Mouse (Mus musculus): Measurements from ENCODE around the gene Slco1a6. TPM values are rescaled to one million over a fixed set of nuclear protein-coding genes. Genes with fewer than 3 reads are reported as not detected.
A peak's percentile ranks its signal among the peaks of the same experiment; 100 is the strongest.
"Not testable (repeated sequence)": the region's sequence is repeated elsewhere in the genome, so short reads cannot be mapped to it uniquely, and the experiment has no call there.

The Slco1a6 gene
- total RNA-seq (2021) = 1 to 10 TPM in 1 of 2 experiments, not detected in 1; 1.2 TPM

DNA sequence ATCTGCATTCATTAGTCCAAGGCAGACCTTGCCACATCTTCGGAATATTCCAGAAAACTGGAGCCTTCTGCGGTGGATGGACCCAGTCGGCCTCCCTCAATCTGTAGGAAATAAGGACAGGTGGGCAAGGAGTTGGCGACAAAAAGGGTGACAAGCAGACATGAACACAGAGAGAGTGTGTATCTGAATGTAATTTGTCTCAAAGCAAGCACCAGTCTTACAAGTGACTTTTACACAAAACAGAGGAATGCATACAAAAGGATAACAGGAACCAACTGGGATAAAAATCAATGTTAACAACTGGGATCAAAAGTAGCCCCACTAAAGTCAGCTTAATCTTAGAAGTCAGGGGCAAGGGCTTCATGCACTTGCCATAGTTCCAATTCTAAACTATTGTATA lies at the start of gene Slco1a6:
TSS of gene Slco1a6 (minus strand) at position 101 of the 400 bp plus-strand sequence.
- DNase-seq (ENCODE audit: extremely low spot score in 1 of 2, low spot score in 2 of 2) = no peak
- intact Hi-C loops (cut with DNase I) = no loop called here

- intact Hi-C loops (cut with DNase I); DNase-seq (ENCODE audit: extremely low spot score in 1 of 2, low spot score in 2 of 2): not testable (repeated sequence)
Observed at GRCm38 (mm10) chr6:142250738-142251307, 42.5 kb upstream of the Slco1a6 start.

GRCm38 (mm10) chr6:142245065-142245464 lies 36.7 kb upstream of the Slco1a6 start:
- intact Hi-C loops (cut with DNase I) = no loop called here

DNA sequence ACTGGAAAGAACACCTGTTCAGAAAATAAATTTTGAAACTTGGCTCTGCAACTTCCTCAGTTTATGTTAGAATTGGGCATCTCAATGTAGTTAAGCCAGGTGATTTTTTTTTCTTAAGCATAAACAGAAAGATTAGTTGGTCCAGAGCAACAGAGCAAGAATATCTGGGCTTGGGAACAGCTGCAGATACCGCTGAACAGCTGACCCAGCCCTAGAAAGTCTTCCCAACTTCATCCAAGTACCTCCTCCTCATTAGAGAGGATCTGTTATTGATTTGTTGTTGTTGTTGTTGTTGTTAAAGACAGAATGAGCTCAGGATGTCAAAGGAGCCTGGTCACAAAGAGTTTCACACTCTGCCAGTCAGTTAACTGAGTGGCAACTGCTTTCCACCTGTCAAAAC lies 31.1 kb upstream of the Slco1a6 start:
- intact Hi-C loops (cut with DNase I) = no loop called here
- DNase-seq (ENCODE audit: extremely low spot score in 1 of 2, low spot score in 2 of 2) = no peak

More at GRCm38 (mm10) chr6:142245065-142245464, 36.7 kb upstream of the Slco1a6 start:
- no peak for DNase-seq (ENCODE audit: extremely low spot score in 1 of 2, low spot score in 2 of 2)

DNA sequence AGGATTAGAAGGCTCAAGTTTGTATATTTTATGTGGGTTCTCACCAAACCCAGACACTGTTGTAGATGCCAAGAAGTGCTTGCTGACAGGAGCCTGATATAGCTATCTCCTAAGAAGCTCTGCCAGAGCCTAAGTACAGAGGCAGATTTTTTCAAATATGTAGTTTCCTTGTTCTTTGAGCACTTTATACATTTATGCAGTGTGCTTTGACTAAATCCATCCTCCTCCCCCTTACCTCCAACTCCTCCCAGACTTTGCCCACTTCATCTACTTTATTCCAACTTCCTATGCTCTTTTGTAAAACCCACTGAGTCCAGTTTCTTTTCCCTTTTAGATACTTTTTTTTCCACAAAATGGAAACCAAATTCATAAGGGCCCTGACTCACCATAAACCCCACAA lies 11.8 kb upstream of the Slco1a6 start:
- intact Hi-C loops (cut with DNase I) = no loop called here
- peak in 1 of 2 experiments; percentile 1 for DNase-seq (ENCODE audit: extremely low spot score in 1 of 2, low spot score in 2 of 2)

DNA sequence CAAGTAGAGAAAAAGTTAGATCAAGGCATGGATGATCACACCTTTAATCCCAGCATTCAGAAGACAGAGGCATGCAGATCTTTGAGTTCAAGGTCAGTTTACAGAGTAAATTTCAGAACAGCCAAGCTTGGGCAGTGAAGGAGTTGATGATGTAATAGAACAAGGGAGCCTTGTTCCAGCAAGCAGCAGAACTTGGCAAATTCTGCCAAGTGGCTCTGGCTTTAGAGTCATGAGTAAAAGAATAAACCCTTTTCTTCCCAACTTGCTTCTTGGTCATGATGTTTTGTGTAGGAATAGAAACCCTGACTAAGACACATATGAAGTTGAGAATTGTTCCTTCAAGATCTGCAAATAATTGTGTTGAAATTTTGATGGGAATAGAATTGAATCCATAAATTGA lies 3.5 kb upstream of the Slco1a6 start:
- intact Hi-C loops (cut with DNase I) = no loop called here
- DNase-seq (ENCODE audit: extremely low spot score in 1 of 2, low spot score in 2 of 2) = no peak

DNA sequence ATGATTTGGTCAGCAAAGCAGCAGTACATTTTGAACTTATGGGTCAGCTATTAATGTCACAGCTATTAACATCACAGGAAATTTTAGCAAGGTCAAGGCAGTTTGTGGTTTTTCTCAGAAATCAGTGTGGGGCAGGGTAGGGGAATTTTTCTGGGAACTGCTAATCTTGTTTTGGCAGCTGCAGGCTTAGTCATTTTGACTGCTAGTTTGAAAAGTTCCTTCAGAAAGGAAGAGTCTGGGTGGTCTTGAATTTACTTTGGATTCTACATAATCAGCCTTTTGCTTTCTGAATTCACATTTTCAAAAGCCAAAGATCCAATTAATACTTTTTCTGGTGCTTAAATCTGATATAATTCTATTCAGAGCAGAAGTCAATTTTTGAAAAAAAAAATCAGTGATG lies 1.4 kb upstream of the Slco1a6 start:
- DNase-seq (ENCODE audit: extremely low spot score in 1 of 2, low spot score in 2 of 2) = no peak
- intact Hi-C loops (cut with DNase I) = no loop called here

- no peak for DNase-seq (ENCODE audit: extremely low spot score in 1 of 2, low spot score in 2 of 2)
- intact Hi-C loops (cut with DNase I) = no loop called here
Observed at GRCm38 (mm10) chr6:142200524-142200923, 7.8 kb downstream of the Slco1a6 start.

- intact Hi-C loops (cut with DNase I) = no loop called here
- no peak for DNase-seq (ENCODE audit: extremely low spot score in 1 of 2, low spot score in 2 of 2)
Observed at GRCm38 (mm10) chr6:142194245-142194644, 14.1 kb downstream of the Slco1a6 start.

GRCm38 (mm10) chr6:142191962-142192361 lies 16.4 kb downstream of the Slco1a6 start:
- intact Hi-C loops (cut with DNase I) = no loop called here
- DNase-seq (ENCODE audit: extremely low spot score in 1 of 2, low spot score in 2 of 2) = no peak

DNA sequence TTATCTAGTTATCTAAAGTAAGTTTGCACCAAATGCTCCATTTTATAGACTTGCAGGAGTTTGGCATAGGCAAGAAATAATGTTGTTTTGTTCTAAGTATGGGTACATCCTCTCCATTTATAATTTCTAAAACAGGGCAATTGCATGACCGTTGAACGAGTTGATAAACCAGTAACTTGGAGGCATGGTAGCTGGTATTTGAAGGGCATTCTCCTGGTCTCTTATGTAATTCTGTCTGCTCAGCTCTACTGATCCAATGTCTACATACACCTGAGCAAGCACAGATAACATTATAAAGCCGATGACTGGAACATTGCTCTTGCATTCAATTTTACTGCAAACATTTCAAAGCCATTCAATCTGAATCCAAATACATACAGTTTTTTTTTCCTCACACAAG lies 20.9 kb downstream of the Slco1a6 start:
- intact Hi-C loops (cut with DNase I) = no loop called here
- no peak for DNase-seq (ENCODE audit: extremely low spot score in 1 of 2, low spot score in 2 of 2)

DNA sequence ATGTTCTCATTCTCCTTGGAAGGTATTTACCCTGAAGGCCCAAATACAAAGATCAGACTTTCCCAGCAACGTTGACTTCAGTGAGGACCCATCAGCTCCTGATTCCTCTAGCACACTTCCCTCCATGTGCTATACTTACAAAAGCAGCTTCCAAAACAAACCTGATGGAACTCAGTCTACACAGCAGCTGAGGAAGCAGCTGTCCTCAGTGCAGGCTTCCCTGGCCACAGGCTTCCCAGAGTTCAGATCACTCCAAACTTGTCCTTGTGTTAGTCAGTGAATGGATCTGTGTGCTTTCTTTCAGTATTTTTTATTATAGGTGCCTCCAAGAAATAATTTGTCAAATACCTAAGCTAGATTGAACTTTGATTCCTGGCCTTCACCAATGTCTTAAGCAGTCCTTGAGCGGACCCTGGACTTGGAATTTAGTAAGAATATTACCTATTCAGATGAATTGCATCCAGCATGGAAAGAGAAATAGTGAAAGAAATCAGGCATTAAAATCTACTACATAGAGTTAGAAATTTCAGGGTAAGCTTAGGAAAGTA lies 22.4 kb downstream of the Slco1a6 start:
- intact Hi-C loops (cut with DNase I) = no loop called here
- DNase-seq (ENCODE audit: extremely low spot score in 1 of 2, low spot score in 2 of 2) = no peak

DNA sequence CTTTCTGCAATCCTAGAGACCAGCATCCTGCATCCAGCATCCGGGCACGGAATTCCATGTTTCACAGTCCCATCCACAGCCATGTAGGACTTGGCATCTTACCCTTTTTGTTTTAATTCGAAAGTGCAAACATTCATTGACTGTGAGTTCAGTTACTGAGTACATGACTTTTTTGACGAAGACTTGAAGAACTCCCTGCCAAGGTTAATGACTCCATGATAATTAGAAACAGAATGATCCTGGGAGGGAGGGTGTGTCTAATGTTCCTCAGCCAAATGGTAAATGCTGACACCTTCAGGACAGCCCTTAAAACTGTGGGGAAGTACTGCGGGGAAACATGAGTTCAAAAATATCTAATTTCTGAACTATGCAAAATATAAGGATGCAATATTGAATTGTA lies 44.9 kb downstream of the Slco1a6 start:
- intact Hi-C loops (cut with DNase I) = no loop called here
- no peak for DNase-seq (ENCODE audit: extremely low spot score in 1 of 2, low spot score in 2 of 2)

GRCm38 (mm10) chr6:142161171-142161570 lies 47.1 kb downstream of the Slco1a6 start:
- intact Hi-C loops (cut with DNase I) = no loop called here
- no peak for DNase-seq (ENCODE audit: extremely low spot score in 1 of 2, low spot score in 2 of 2)

- peak in 1 of 2 experiments; percentile 1 for DNase-seq (ENCODE audit: extremely low spot score in 1 of 2, low spot score in 2 of 2)
- intact Hi-C loops (cut with DNase I) = not testable (repeated sequence)
Observed at GRCm38 (mm10) chr6:142154081-142154480, 54.2 kb downstream of the Slco1a6 start.

- DNase-seq (ENCODE audit: extremely low spot score in 1 of 2, low spot score in 2 of 2) = no peak
- intact Hi-C loops (cut with DNase I) = no loop called here
Observed at GRCm38 (mm10) chr6:142148371-142148770, 60.0 kb downstream of the Slco1a6 start.

DNA sequence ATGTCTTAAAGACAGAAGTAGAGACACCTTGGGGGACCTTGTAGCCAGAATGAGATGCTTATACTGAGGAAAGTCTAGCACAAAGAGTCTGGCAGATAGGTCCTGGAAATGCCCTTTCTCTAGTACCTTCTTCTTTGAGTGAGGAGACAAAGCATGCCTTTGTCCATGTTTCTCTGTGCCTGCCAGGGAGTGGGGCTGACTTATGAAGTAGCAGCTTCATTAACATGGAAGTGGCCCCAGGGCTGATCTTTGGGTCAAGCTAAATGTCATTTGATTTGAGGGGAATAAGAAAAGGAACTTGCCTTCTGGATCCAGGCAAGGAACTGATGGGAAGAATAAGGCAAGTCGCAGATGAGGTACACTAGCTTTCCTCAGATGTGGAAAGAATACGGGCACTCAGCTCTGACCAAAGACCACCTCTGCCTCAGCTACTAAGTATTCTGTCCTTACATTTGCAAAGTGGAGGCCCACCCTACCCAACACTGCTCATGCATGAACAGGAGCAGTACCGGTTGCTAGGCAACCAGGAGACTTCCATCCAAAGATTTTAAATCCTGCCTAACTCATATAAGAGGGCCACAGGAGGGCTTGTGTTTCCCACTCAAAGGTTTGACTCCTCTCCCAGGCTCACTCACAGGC lies 96.5 kb downstream of the Slco1a6 start:
- intact Hi-C loops (cut with DNase I) = no loop called here
- peak in 1 of 2 experiments; percentile 26 for DNase-seq (ENCODE audit: extremely low spot score in 1 of 2, low spot score in 2 of 2)

DNA sequence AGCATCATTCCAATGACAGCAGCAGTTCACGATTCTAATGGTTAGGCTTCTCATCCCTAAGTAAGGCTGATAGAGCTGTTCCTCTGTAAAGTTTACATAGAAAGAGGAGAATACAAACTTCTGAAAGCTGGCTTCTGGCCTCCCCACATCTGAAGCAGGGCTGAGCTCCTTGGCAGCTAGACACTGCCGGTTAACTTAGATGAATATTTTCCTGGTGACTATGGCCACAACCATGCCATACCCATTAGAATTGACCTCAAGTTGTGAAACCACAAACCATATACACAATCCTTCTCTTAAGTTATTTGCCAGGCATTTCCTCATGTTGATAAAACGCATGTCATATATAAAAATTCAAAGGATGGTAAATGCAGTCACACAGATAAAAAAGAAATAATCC lies 117.2 kb downstream of the Slco1a6 start:
- intact Hi-C loops (cut with DNase I) = no loop called here
- no peak for DNase-seq (ENCODE audit: extremely low spot score in 1 of 2, low spot score in 2 of 2)

DNA sequence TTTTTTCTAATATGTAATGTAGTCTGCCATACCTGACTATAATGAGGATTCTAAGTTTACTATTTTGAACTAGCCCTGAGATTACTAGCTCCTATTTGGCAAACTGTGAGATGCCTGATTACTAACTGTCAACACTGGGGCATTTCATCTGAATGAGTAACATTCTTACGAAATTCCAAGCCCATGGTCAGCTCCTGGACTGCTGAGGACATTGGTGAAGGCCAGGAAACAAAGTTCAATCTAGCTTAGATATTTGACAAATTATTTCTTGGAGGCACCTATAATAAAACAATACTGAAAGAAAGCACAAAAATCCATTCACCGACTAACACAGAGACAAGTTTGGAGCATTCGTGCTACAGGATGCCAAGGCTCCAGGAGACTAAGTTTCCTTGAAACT lies 150.0 kb downstream of the Slco1a6 start:
- intact Hi-C loops (cut with DNase I); DNase-seq (ENCODE audit: extremely low spot score in 1 of 2, low spot score in 2 of 2): not testable (repeated sequence)

DNA sequence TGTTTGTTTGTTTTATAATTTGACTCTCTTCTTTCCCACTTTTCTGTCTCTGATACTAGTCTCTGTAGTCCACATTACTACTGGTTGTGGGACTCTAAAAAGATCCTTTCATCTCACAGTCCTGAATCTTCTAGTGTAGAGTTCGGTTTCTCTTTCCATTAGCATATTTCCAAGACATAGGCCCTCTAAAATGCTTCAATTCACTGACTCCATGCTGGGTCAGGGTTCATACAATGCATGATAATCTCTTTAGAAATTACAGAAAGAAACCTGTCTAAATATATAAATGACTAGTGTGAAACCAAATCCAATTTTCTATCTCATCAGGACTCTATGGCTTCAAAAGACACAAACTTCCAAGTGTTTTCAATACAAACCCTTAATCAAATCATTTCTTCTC lies 160.6 kb downstream of the Slco1a6 start:
- intact Hi-C loops (cut with DNase I) = no loop called here

More for the DNA sequence above, 160.6 kb downstream of the Slco1a6 start:
- no peak for DNase-seq (ENCODE audit: extremely low spot score in 1 of 2, low spot score in 2 of 2)

All from left cerebral cortex, postnatal 10 days (tissue).